Mouse (Mus musculus): ENCODE data around the gene Ptprc. TPM values are rescaled to one million over a fixed set of nuclear protein-coding genes. Genes with fewer than 3 reads are reported as not detected.

The Ptprc gene
- 0.73 and 1.2 TPM in 2 replicates for polyA plus RNA-seq (2021; fragmentation: Nextera tagmentation)
- long read RNA-seq, experiment 1, partial matches to known transcripts = 3 of 3 reads
- long read RNA-seq, experiment 1, other reads (novel, unspliced or antisense) = 0 of 3 reads
- long read RNA-seq, experiment 2, partial matches to known transcripts = 1 of 1 reads
- long read RNA-seq, experiment 2, other reads (novel, unspliced or antisense) = 0 of 1 reads

DNA sequence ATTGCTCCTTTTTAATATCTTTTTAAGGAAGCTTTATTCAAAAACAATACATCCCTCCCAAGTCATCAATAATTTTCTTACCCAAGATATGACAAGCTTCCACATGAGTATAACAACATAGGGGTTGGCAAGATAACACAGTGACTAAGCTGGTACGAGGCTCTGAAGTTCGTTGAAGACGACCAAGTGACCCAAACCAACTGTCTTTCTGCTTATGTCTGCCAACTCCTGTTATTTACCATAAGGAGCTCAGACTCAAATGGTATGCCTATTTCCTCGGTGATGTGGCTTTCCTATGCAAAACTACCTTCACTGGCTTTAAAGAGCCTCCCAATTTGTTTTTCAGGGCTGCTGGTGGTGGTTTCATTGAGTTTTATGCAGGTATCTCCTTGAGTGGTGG is at the start of gene Ptprc:
Gene Ptprc, minus strand, starts transcription at position 215 of the 400 bp plus-strand sequence.

Other genes starting within 250 kb of the Ptprc start
- not detected in 2 replicates for gene Atp6v1g3, start 98.0 kb upstream of the Ptprc start, polyA plus RNA-seq (2021; fragmentation: Nextera tagmentation)

Measured in layer of hippocampus, adult 6 months (tissue).